Mouse (Mus musculus) right cerebral cortex, adult 18-20 months (tissue): ENCODE data around the gene 4930402F06Rik.

ENCODE experiments used
- DNase-seq: peaks from one replicate; pipeline ENCODE4 v3.0.0; 2022; ENCODE audit warnings: mixed read lengths

4930402F06Rik gene

DNA sequence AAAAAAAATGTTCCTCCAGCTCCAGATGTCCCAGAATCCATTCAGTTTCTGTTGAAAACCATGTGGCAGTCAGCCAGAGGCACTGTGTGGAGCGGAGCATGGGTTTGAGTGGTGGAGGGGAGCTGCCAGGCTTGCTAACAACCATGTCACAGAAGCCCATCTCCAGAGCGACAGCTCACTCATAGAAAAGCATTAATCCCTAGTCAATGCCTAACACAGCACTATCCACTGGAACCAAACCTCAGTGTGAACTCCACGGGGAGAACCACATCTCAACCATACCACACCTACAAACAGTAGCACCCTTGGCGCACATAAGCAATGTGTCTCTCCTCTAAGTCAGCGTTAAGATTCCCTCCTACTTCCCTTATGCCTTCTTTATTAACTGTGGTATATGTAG, at the start of gene 4930402F06Rik:
Gene 4930402F06Rik (minus strand): TSS at position 80 of the 400 bp plus-strand sequence.
- DNase-seq: peak; percentile 30

GRCm38 (mm10) chr2:35446300-35446699, 49.3 kb upstream of the 4930402F06Rik start:
- no peak for DNase-seq

DNA sequence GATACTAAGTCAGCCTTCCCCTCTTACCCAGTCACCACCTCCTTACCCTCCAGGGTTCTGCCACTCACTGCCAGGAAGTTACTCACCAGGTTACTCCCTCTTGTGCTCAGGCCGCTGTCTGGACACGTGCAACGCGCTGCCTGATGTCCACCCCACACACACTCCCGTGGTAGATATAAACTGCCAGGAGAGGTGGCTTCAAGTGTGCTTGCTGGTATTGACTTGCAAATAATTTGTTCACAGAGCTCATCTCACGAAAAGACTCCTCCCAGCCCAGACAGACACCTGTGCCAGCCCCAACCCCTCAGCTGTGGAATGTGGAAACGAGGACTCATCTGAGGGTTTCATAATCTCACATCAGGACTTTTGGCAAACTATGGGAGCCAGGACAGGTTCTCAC, 48.6 kb upstream of the 4930402F06Rik start:
- no peak for DNase-seq

- no peak for DNase-seq
These were observed 47.8 kb upstream of the 4930402F06Rik start for GRCm38 (mm10) chr2:35444764-35445262.

- DNase-seq: no peak
These were observed 47.2 kb upstream of the 4930402F06Rik start for GRCm38 (mm10) chr2:35443981-35444763.

- no peak for DNase-seq
These were observed 46.4 kb upstream of the 4930402F06Rik start for GRCm38 (mm10) chr2:35443325-35443724.

DNA sequence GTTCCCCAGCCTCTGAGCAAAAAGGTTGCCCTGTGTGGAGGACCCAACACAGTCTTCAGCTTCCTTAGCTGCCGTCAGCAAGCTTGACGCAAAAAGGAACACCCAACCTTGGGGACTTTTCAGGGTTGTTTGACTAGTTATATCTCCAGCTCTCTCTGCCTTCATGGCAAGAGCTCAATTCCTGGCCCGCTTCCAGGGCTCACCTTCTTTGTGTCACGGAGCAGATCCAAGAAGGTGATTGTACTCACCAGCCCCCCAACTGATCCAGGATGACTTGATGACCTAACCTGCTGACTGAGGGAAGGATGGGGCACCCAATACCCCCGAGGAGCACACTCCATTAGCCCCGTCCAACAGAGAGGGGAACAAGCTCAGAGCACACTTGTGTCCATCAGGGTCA, 45.1 kb upstream of the 4930402F06Rik start:
- DNase-seq: no peak

DNA sequence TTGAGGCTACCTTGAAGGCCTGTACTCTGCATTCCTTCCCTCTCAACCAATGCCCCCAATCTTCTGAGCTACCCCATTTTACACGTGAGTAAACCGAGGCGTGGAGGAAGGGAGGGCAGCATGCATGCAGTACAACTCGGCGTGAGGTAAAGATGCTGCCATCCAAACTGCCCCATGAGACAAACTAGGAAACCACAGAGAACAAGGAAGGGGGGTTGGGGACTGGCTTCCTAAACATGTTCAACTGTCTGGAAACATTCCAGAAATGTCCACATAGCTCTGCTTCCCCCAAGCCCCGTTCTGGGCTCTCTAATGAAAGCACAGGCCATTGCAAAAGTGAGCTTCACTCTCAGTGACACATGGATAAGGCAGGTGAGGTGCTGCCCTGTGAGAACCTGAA, 44.4 kb upstream of the 4930402F06Rik start:
- no peak for DNase-seq

DNA sequence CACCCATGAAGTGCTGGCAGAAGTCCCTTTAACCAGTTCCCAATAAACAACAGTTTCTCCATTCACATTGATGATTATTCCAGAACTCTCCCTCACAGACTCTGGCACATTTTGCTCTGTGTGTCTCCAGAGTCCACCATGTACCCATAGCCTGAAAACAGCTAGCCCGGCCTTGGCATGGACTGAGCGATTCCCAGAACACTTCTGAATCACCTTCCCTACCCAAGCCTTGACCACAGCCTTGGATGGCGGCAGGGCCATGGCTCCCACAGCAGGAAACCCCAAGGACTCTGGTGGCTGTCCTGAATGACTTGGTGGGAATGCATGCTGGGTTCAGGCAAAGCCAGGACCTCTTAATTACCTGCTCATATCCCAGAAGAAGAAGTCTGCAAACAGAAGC, 43.5 kb upstream of the 4930402F06Rik start:
- DNase-seq: no peak

DNA sequence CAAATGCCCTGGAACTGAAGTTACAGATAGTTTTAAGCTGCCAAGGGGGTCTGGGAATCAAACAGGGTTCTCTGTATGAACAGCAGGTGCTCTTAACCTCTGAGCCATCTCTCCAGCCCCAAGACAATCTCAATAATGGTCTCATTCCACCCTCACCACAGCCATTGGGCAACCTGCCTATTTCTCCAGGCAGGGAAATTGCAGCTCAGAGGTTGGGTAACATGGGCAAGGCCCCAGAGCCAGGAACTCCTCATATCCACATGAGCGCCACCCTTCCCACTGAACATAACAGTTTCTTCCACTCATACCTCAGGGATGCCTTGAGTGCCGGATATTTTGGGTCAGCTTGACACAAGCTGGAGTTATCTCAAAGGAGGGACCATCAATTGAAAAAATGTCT, 40.8 kb upstream of the 4930402F06Rik start:
- DNase-seq: no peak

DNA sequence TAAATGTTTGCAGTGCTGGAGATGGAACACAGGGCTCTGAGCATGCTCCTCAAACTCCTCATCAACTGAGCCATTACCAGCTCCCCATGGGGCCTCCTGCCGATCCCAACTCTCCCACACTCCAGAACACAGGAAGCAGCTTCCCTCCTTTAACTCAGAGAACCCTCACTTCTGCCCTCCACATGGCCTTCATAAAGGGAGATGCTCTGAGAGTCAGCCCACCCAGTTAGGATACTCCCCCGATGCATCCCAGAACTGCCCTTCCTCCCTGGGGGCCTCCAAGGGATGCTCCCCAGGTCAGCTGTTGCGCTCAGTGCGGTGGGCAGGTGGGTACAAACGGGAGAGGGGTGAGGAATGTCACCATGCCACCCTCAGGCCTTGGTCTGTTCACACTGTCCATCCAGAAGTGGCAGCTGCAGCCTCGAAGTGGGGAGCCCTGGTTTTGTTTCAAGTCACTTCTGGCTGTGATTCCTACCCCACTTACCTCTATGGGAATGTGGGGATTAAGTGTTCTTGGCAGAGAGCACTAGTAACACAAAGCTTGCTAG, 37.7 kb upstream of the 4930402F06Rik start:
- no peak for DNase-seq

- DNase-seq: no peak
These were observed 36.5 kb upstream of the 4930402F06Rik start for GRCm38 (mm10) chr2:35433428-35433827.

- no peak for DNase-seq
These were observed 35.5 kb upstream of the 4930402F06Rik start for GRCm38 (mm10) chr2:35432472-35432871.

GRCm38 (mm10) chr2:35432011-35432410, 35.0 kb upstream of the 4930402F06Rik start:
- no peak for DNase-seq

DNA sequence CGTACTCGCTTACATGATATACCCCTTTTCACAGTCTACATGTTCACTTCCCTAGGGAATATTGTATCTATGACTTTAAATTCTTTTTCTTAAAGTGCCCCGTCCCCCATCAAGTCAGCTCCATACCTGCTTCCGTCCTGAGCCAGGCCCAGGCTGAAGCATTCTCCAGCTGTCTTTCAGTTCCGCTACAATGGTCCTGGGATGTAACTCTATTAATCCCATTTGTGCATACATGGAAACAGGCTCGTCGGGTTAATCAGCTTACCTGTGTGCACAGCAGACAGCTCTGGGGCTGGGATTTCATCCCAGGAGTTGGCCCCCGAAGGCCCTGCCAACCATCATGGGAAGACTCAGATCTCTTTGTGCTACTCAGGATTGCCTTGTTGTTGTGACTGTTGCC, 33.8 kb upstream of the 4930402F06Rik start:
- no peak for DNase-seq

DNA sequence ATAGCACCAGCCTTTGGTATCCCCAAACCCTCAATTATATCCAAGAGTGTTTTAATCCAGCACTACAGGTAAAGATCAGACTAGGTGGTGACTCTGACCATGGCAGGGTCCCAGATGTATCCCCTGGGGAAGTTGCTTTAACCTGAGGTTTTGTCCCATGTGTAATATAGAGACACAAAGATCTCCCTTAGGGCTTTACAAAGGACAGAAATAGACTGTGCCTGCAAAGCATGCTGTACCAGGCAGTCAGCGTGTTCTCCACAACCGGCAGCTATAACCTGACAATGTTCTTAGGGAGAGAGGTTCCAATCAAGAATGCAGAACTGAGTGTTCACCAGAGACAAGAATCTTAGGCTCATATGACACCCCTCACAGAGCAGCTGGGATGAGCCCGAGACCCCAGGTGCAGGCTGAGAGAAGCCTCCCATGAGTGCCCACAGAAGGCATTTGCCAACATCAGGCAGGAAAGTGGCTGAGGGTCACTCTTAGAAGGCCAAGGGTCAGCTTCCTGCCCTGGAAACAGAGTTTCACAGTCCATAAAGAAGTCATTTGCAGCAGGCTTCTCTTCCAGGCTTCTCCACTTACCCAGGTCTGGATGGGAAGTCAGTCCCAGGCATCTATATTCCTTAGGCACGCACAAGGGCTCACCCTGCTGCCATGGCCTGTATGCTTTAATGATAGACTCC, 31.8 kb upstream of the 4930402F06Rik start:
- no peak for DNase-seq

- DNase-seq: no peak
These were observed 30.6 kb upstream of the 4930402F06Rik start for GRCm38 (mm10) chr2:35427559-35427958.

DNA sequence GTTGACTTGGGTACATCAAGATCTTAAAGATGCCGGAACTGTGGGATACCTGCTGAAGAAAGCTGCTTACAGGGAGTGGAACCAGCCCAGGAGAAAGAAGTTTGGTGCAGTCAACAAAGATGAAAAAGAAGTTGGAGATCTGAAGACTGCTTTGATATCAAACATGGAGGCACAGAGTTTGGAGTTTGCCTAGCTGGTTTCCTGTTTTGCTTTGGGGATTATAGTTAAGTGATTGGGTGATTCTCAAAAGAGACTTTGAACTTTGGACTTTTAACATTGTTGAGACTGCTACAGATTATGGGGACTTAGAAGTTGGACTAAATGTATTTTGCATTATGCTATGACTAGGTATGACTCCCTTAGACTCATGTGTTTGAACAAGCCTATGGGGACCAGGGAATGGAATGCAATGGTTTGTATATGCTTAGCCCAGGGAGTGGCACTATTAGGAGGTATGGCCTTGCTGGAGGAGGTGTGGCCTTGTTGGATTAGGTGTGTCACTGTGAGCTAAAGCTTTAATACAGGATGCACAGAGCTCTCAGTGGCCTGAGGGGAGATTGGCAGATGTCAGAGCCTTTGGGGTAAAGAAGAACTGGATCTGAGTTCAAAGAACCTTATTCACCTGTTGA, 26.9 kb upstream of the 4930402F06Rik start:
- DNase-seq: no peak

- DNase-seq: no peak
These were observed 25.4 kb upstream of the 4930402F06Rik start for GRCm38 (mm10) chr2:35422384-35422783.

- no peak for DNase-seq
These were observed 23.7 kb upstream of the 4930402F06Rik start for GRCm38 (mm10) chr2:35420681-35421080.

GRCm38 (mm10) chr2:35419671-35420070, 22.7 kb upstream of the 4930402F06Rik start:
- DNase-seq: no peak

DNA sequence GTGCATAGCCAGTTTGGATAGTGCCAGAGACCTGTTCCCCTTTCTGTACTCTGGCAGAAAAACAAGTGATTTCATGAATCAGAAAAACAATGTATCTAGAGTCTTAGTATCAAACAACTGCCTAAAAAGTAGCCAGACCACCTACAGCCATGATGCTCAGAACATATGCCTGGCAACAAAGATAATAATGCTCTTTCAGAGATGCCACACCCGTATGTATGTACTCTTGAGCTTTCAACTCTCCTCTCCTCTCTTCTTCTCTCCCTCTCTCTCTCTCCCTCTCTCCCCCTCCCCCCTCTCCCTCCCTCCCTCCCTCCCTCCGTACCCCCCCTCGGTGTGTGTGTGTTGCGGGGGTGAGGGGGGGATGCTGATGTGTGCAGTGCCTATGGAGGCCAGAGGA, 22.3 kb upstream of the 4930402F06Rik start:
- no peak for DNase-seq

- no peak for DNase-seq
These were observed 20.3 kb upstream of the 4930402F06Rik start for GRCm38 (mm10) chr2:35417231-35417630.
